Mouse (Mus musculus): ENCODE data around the gene Zfp697. TPM values are rescaled to one million over a fixed set of nuclear protein-coding genes. Genes with fewer than 3 reads are reported as not detected.

Gene Zfp697
- polyA plus RNA-seq, 1 experiment from 2014 or later = 12.1 TPM

Other genes starting within 250 kb of the Zfp697 start
- gene Adam30, start 221.8 kb upstream of the Zfp697 start, polyA plus RNA-seq (2014; fragmentation: Nextera tagmentation; extraction: Ambion mirVana) = 0.06 TPM in 1 of 2 replicates, not detected in the other
- gene Reg4, start 160.3 kb upstream of the Zfp697 start, polyA plus RNA-seq (2014; fragmentation: Nextera tagmentation; extraction: Ambion mirVana) = not detected in 2 replicates
- gene Hmgcs2, start 102.0 kb upstream of the Zfp697 start, polyA plus RNA-seq (2014; fragmentation: Nextera tagmentation; extraction: Ambion mirVana) = 6.5 and 8.1 TPM in 2 replicates
- 116 and 119 TPM in 2 replicates for gene Phgdh, start 42.5 kb upstream of the Zfp697 start, polyA plus RNA-seq (2014; fragmentation: Nextera tagmentation; extraction: Ambion mirVana)
- not detected in 2 replicates for gene Gm4450, start 74.7 kb downstream of the Zfp697 start, polyA plus RNA-seq (2014; fragmentation: Nextera tagmentation; extraction: Ambion mirVana)
- not detected in 2 replicates for gene Hsd3b4, start 128.1 kb downstream of the Zfp697 start, polyA plus RNA-seq (2014; fragmentation: Nextera tagmentation; extraction: Ambion mirVana)
- gene Gm10681, start 206.3 kb downstream of the Zfp697 start, polyA plus RNA-seq (2014; fragmentation: Nextera tagmentation; extraction: Ambion mirVana) = not detected in 2 replicates
- gene Hsd3b5, start 247.8 kb downstream of the Zfp697 start, polyA plus RNA-seq (2014; fragmentation: Nextera tagmentation; extraction: Ambion mirVana) = not detected in 2 replicates